Mouse (Mus musculus) lung, postnatal 0 days (tissue): ENCODE data around the gene Kdelc2. TPM values are rescaled to one million over a fixed set of nuclear protein-coding genes. Genes with fewer than 3 reads are reported as not detected.

Experiments used
- ATAC-seq: fragments of 200-750 bp; cut with Nextera tagmentation; 2 replicates; pipeline ENCODE4 v1.8.0; 2017; ENCODE audit warnings: moderate library complexity
- DNase-seq: peaks from one replicate; pipeline ENCODE4 v3.0.0-alpha.2; 2016; ENCODE audit warnings: low spot score
- H3K27ac ChIP-seq: fragments of 300-500 bp; sonication (generic); 2 replicates; pipeline ENCODE4 v1.5.1; 2014; ENCODE audit warnings: antibody characterized with exemption, mild to moderate bottlenecking, low read length, mixed read lengths
- H3K27me3 ChIP-seq: fragments of 300-500 bp; sonication (generic); replicated peaks from 2 replicates; pipeline ENCODE4 v1.6.1; 2014; ENCODE audit warnings: low read length, mixed read lengths; ENCODE audit not compliant: insufficient read depth
- H3K36me3 ChIP-seq: fragments of 300-500 bp; sonication (generic); 2 replicates; pipeline ENCODE4 v1.6.1; 2014; ENCODE audit warnings: low read length, mixed read lengths; ENCODE audit not compliant: insufficient read depth
- H3K4me1 ChIP-seq: fragments of 300-500 bp; sonication (generic); 2 replicates; pipeline ENCODE4 v1.6.1; 2014; ENCODE audit warnings: antibody characterized with exemption, low read depth, low read length, mixed read lengths; ENCODE audit not compliant: insufficient read depth
- H3K4me2 ChIP-seq: fragments of 300-500 bp; sonication (generic); replicated peaks from 2 replicates; pipeline ENCODE4 v1.6.1; 2014; ENCODE audit warnings: low read depth, mild to moderate bottlenecking, low read length, moderate library complexity, mixed read lengths
- H3K4me3 ChIP-seq: fragments of 300-500 bp; sonication (generic); 2 replicates; pipeline ENCODE4 v1.5.1; 2014; ENCODE audit warnings: low read depth, low read length
- H3K9ac ChIP-seq: fragments of 300-500 bp; sonication (generic); replicated peaks from 2 replicates; pipeline ENCODE4 v1.6.1; 2014; ENCODE audit warnings: low read depth, mild to moderate bottlenecking
- H3K9me3 ChIP-seq: fragments of 300-500 bp; sonication (generic); 2 replicates; pipeline ENCODE4 v1.6.1; 2016; ENCODE audit warnings: low read length, mixed read lengths
- CTCF ChIP-seq: IDR thresholded peaks from 2 replicates; pipeline ENCODE4 v1.5.1; 2016; ENCODE audit warnings: antibody characterized with exemption, mild to moderate bottlenecking
- EP300 ChIP-seq: IDR thresholded peaks from 2 replicates; pipeline ENCODE4 v1.6.1; 2016; ENCODE audit warnings: antibody characterized with exemption, mild to moderate bottlenecking, control low read depth
- WGBS: fragments of 180-500 bp; shearing (Covaris S2); extraction: QIAGEN DNeasy Blood & Tissue Kit; methylation state at CpG from one replicate; pipeline ENCODE4 v1.1.7; 2014; 5-methylcytosine and 5-hydroxymethylcytosine counted together
- polyA plus RNA-seq: library from polyadenylated mRNA; unstranded; fragments of >200 nt; fragmentation: Nextera tagmentation; extraction: Ambion mirVana; gene quantifications from 2 replicates; pipeline ENCODE4 v1.2.1, GENCODE M21; 2015

Kdelc2 gene
- polyA plus RNA-seq, 1 experiment from 2014 or later: 30.2 TPM

DNA sequence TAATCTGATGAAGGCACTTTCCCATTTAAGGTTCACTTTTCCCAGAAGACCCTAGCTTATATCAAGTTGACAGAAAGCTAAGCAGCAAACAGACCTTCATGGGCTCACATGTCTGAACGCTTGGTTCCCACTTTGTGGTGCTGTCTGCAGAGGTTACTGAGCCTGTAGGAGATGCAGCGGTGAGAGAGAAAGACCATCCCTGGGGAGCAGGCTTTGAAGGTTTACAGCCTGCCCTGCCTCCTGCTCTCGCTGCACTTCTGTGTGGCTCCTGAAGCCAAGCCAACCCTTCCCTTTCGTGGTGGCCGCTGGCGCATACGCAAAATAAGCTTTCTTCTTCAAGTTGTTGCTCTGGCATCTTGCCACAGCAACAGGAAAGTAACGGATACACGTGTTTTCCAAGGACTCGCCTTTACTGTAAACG, 18.5 kb downstream of the Kdelc2 start, which contains the start of gene 4930550C14Rik:
Gene 4930550C14Rik, plus strand, starts transcription at position 35 of the 421 bp plus-strand sequence.
- Histone ChIP-seq H3K9me3 (no peaks in the 10 kb centered on the region), H3K27me3 (no peaks in the 10 kb centered on the region), H3K27ac (peak within 1 kb of the TSS; percentile 38; the same call in 1 of the 2 replicates), H3K4me2 (peak within 1 kb of the TSS; percentile 44), H3K4me3 (peak within 1 kb of the TSS; percentile 5; the same call in 1 of the 2 replicates), H3K9ac (no peak within 1 kb of the TSS), H3K36me3 (peaks cover 4% of the 10 kb centered on the region; the same call in 1 of the 2 replicates), H3K4me1 (peaks cover 12% of the 10 kb centered on the region; the same call in 1 of the 2 replicates)
- WGBS: 12% methylated on average over 11 of the region's 11 CpGs
- DNase-seq: peak; percentile 54
- TF ChIP-seq CTCF: no peak
- peak; percentile 16; the same call in 1 of the 2 replicates for ATAC-seq

DNA sequence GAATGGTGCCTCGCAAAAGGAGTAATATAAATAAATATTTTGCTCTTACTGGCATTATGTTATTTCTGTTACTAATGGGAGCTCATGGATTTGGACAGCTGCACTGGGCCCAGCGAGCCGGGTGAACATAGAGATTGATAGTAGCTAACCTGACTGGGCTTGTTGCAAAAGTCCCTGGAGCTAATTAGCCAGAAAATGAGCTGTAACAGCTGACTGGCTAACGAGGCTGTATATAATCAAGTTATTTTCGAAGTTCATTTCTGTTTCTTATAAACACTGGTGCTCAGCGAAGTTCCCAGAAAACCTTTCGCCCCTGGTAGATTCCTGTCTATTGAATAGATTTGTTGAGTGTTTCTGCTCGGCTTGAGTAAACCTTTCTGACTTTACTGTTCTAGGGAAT, 19.2 kb downstream of the Kdelc2 start:
- ATAC-seq (no peak), DNase-seq (no peak)
- Histone ChIP-seq H3K27ac (no peak overlapping the region), H3K4me3 (no peak overlapping the region), H3K9me3 (no peaks in the 10 kb centered on the region), H3K4me2 (peak overlapping the region; percentile 44), H3K36me3 (peaks cover 4% of the 10 kb centered on the region; the same call in 1 of the 2 replicates), H3K27me3 (no peaks in the 10 kb centered on the region), H3K9ac (no peak overlapping the region), H3K4me1 (peaks cover 12% of the 10 kb centered on the region; the same call in 1 of the 2 replicates)
- 62% methylated on average over 8 of the region's 8 CpGs for WGBS
- no peak for TF ChIP-seq EP300
- no peak for TF ChIP-seq CTCF

DNA sequence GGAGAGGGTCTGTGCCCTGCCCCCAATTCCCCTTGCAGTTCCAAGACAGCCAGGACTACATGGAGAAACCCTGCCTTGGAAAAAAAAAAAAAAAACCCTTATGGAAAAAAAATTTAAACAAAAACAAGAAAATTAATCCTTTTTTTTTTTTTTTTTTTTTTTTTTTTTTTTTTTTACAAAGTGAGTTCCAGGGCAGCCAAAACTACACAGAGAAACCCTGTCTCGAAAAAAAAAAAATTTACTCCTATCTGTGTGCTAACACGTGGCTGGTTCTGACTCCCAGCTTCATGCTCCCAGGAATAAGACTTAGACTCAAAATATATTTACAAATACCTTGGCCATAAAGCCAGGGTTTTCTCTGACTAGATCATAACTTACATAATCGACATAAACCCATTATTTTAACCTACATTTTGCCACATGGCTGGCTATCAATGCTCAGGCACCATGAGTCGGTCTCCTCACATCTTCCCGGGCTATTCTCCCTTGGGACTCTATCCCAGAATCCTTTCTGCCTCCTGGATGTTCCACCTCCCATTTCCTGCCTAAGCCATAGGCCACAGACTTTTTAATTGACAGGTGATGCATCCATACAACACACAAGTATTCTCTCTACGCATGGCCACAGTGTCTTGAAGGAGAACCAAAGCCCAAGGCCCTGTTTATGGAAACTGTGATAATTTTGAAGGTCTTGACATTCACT, 20.4 kb downstream of the Kdelc2 start:
- H3K4me3 ChIP-seq: no peak overlapping the region
- peaks cover 4% of the 10 kb centered on the region; the same call in 1 of the 2 replicates for H3K36me3 ChIP-seq
- peaks cover 12% of the 10 kb centered on the region; the same call in 1 of the 2 replicates for H3K4me1 ChIP-seq
- TF ChIP-seq CTCF: no peak
- TF ChIP-seq EP300: no peak
- no peak overlapping the region for H3K4me2 ChIP-seq
- H3K9me3 ChIP-seq: no peaks in the 10 kb centered on the region
- no peak for DNase-seq
- ATAC-seq: no peak
- no peak overlapping the region for H3K27ac ChIP-seq
- 85% methylated on average over 6 of the region's 6 CpGs for WGBS
- no peaks in the 10 kb centered on the region for H3K27me3 ChIP-seq
- no peak overlapping the region for H3K9ac ChIP-seq

GRCm38 (mm10) chr9:53404753-53405722, 21.2 kb downstream of the Kdelc2 start:
- DNase-seq (peak; percentile 97), ATAC-seq (peak; percentile 76)
- Histone ChIP-seq H3K9ac (no peak overlapping the region), H3K4me3 (peak overlapping the region; percentile 22), H3K27me3 (no peaks in the 10 kb centered on the region), H3K36me3 (no peaks in the 10 kb centered on the region), H3K4me2 (peak overlapping the region; percentile 52), H3K4me1 (peaks cover 12% of the 10 kb centered on the region; the same call in 1 of the 2 replicates), H3K9me3 (no peaks in the 10 kb centered on the region), H3K27ac (peak overlapping the region; percentile 34)
- 24% methylated on average over 21 of the region's 21 CpGs for WGBS
- TF ChIP-seq CTCF (no peak), EP300 (no peak)

DNA sequence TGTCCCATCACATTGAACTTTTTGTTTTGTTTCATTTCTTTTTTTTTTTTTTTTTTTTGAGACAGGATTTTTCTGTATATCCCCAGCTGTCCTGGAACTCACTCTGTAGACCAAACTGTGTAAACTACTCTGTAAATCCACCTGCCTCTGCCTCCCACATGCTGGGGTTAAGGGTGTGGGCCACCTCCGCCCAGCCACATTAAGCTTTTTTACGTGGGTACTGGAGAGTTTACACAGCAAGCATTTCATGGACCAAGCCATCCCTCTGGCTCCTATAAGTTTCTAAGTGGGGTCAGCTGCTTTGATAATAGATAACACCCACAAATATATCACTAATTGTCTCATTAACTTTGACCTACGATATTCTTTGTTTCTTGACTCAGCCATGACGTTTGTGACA, 24.7 kb downstream of the Kdelc2 start:
- DNase-seq (no peak), ATAC-seq (peak; percentile 24)
- WGBS: 38% methylated on average over 4 of the region's 4 CpGs
- H3K4me1 ChIP-seq: peaks cover 4% of the 10 kb centered on the region; the same call in 1 of the 2 replicates
- TF ChIP-seq EP300 (no peak), CTCF (no peak)
- H3K27ac ChIP-seq: peak overlapping the region; percentile 20; the same call in 1 of the 2 replicates
- H3K27me3 ChIP-seq: no peaks in the 10 kb centered on the region
- H3K4me3 ChIP-seq: no peak overlapping the region
- no peak overlapping the region for H3K9ac ChIP-seq
- no peak overlapping the region for H3K4me2 ChIP-seq
- no peaks in the 10 kb centered on the region for H3K9me3 ChIP-seq
- H3K36me3 ChIP-seq: no peaks in the 10 kb centered on the region

DNA sequence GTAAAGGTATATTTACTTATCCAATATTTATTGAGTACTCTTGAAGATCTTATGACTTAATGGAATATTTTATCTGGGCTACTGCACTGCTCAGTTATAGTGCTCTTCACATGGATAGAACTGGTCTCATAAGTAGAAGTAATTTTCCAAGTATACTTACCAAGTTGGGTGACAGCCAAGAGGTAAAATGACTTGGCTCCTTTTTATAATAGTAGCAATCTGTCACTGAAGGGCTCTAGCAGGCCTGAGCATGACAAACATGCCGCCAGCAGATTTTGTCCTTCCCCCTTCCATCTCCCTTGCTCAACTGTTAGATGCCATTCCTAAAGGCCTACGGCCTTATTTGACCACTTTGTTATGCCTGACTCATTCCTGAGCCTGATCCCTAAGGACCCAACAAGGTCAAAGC, 25.1 kb downstream of the Kdelc2 start:
- 0 out of 2 replicates have a peak overlapping the region, but pooled peaks have one; percentile 0 for H3K27ac ChIP-seq
- no peaks in the 10 kb centered on the region for H3K36me3 ChIP-seq
- DNase-seq (peak; percentile 84), ATAC-seq (peak; percentile 84)
- no peak overlapping the region for H3K9ac ChIP-seq
- no peak for TF ChIP-seq CTCF
- peak; percentile 94 for TF ChIP-seq EP300
- no peaks in the 10 kb centered on the region for H3K9me3 ChIP-seq
- H3K27me3 ChIP-seq: no peaks in the 10 kb centered on the region
- H3K4me1 ChIP-seq: peaks cover 4% of the 10 kb centered on the region; the same call in 1 of the 2 replicates
- no peak overlapping the region for H3K4me3 ChIP-seq
- WGBS: 34% methylated on average over 2 of the region's 2 CpGs
- no peak overlapping the region for H3K4me2 ChIP-seq
